Mouse (Mus musculus): ENCODE measurements around the gene Cyp2d10.
"Not testable (repeated sequence)": the region's sequence is repeated elsewhere in the genome, so short reads cannot be mapped to it uniquely, and the experiment has no call there.

The Cyp2d10 gene

DNA sequence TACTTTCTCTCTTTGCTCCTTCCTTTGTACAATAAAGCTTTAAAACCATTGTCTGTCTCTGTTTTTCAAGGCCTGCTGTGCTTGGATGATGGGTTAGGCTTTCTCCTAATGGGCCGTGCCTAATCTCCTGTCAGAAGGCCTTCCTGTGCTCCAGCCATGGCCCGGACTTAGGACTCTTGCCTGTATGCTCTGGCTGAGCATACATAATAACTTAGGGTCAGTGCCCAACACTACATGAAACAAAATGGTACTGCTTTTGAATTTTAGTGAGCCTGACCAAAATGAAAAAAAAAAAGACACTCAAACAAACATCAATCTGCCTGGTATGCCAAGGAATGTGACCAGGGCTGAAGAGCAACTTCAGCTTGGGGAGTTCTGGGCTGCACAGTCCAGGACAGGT lies 5.5 kb downstream of the Cyp2d10 start:
- no peak for DNase-seq (ENCODE audit: low spot score in 2 of 2)

DNA sequence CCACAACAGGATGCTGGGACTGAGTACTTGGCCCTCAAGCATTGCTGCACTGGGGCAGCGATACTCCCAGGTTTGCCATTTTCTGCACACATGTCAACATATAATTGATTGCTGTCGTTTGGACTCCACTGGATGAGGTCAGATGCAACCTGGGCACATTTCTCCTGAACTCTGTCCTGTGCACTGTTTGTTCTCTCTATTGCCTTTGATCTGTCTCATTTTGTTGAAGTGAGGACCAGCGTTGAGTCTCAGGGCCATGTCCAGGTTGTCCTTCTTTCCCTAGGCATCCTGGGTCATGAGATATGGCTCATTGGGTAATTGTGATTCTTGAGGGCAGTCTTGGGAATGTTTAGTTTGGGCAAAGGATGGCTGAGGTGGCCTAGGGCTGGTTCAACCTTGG lies 11.0 kb downstream of the Cyp2d10 start:
- DNase-seq (ENCODE audit: low spot score in 2 of 2): not testable (repeated sequence)

GRCm38 (mm10) chr15:82393922-82394321 lies 13.1 kb downstream of the Cyp2d10 start, which contains the start of gene Cyp2d11:
Gene Cyp2d11, minus strand, starts transcription at chr15:82394022.
- not testable (repeated sequence) for DNase-seq (ENCODE audit: low spot score in 2 of 2)

DNA sequence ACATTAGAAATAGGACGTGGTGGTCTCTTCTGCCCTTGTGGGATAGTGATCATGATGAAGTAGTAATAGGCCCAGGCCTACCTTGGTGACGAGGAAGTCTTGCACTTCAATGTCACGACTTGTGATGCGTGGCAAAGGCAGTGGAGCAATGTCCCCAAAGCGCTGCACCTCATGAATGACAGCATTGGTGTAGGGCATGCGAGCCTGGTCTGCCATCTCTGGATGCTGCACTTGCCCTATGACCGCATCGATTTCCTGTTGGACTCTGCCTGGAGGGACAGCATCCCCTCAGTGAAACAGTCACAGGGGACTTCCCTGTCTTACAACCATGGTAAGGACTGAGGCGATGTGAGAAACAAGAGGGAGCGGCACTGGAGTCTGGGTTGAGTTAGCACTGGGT lies 17.1 kb downstream of the Cyp2d10 start:
- not testable (repeated sequence) for DNase-seq (ENCODE audit: low spot score in 2 of 2)

DNA sequence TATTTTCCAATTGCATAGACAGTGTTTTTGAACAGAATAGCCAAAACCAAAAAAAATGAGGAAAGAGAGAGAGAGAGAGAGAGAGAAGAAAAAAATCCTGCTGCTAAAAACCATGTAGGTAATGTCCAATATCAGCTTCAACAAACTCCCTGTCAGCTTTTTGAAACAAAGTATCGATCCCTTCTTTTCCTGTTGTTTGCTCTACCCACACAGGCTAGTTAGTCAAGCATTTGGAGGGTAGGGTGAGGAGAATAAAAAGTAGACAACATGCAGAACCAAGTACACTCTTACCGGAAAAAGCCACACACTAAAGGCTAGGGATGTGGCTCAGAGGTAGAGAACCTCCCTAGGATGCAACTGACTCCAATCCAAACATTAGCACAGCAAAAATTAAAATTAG lies 21.3 kb downstream of the Cyp2d10 start:
- DNase-seq (ENCODE audit: low spot score in 2 of 2): no peak

DNA sequence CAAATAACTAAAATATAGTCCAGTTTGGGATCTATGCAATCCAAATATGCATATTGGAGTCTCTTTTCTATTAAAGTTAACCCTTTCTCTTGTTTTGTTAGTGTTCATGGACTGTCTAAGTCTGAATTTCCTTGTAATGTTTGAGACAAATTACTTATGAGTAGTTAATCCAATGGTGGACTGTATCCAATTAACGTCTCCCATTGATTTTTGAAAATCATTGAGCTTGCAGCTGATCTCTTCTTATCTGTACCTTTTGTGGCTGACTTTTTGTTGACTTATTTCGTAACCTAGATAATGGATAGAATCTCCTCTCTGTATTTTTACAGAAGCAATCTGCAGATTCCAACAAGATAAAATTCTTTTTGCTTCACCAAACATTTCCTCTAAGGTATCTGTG lies 24.6 kb downstream of the Cyp2d10 start:
- DNase-seq (ENCODE audit: low spot score in 2 of 2): no peak

DNA sequence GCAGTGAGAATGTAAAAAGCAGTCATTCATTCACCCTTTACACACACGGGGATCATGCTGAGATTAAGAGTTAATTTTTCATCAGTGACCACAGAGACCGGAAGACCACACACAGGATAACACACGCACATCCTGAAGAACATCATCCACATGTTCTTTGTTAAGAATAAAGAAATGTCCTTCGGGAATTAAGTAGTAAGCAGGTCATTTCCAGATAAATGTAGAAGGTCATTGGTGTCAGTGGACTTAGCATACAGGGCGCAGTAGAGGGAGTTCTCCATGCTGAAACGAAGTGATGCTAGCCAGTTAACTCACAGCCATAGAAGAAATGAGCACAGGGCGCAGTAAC lies 26.3 kb downstream of the Cyp2d10 start:
- DNase-seq (ENCODE audit: low spot score in 2 of 2): no peak

DNA sequence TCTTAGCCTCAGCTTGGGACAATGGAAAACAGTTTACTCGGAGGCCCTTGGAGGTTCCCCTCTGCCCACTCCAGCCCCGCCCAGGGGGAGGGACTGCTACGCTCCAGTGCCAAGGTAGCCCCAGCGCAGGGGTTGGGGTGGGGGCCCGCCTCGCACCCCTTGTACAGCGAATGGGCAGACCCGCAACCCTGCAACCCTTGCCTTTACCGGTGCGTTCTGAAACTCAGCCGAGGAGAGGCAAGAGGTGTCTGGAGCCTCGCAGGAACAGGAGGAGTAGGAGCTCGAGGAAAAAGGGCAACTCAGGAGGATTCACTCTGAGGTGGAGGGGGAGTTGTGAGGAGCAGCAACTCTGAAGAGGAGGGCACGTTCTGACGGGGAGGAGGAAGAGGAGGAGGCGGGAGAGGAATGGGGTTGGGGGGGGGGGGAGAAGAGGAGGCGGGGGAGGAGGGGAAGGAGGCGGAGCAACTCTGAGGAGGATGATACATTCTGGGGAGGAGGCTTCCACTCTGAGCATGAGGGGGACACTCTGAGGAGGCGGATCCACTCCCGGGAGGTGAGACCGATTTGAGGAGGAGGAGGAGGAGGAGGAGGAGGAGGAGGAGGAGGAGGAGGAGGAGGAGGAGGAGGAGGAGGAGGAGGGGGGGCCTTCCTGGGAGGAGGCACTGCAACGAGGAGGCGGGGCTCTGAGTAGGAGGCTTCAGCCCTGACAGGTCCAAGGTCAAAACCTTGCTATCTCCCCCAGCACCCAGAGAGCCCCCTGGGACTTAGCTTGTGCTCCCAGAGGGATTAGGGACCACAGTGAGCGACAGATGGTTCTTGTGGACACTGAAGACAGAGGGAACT lies 26.9 kb downstream of the Cyp2d10 start, which contains the start of gene Cyp2d22:
Gene Cyp2d22 (minus strand): TSS at position 390 of the 843 bp plus-strand sequence.
- peak in 1 of 2 experiments; percentile 26 for DNase-seq (ENCODE audit: low spot score in 2 of 2)

GRCm38 (mm10) chr15:82379511-82379870 lies 27.5 kb downstream of the Cyp2d10 start:
- DNase-seq (ENCODE audit: low spot score in 2 of 2): no peak

GRCm38 (mm10) chr15:82378261-82379180 lies 28.5 kb downstream of the Cyp2d10 start:
- no peak for DNase-seq (ENCODE audit: low spot score in 2 of 2)

DNA sequence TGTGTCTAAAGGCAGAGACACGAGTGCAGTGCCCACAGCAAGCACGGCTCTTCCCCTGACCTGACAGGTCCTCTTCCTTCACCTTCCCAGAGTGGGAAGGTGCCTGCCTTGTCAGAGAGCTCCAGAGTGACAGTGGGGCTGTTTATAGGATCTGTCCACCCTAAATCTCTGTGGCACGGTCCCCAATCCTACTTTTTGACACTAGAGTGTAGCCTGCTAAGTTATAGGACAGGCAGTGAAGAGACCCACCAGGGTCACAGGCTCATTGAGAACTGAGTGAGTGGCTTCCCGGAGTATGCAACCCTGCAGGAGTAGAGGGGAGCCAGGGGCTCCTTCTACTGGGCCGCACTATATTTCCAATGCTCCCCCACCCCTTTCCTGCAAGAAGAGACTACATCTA lies 29.3 kb downstream of the Cyp2d10 start:
- no peak for DNase-seq (ENCODE audit: low spot score in 2 of 2)

GRCm38 (mm10) chr15:82376393-82377138 lies 30.4 kb downstream of the Cyp2d10 start:
- DNase-seq (ENCODE audit: low spot score in 2 of 2): no peak

DNA sequence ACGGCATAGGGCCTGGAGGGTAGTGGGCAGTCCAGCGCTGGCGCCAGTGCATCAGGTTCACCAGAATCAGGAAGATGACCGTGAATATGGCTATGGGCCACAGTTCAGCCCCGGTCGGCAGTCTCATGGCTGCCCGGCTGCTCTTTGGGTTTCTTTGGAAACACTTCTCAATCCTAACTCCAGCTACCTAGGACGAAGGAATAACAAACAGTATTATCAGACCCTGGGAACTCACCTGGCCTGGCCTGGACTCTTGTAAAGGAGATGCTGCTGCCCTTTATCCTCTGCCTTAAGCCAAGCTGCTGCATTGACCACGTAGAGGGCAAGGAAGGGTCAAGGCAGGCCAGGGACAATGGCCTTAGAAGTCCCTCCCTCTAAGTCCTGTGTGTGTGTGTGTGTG lies 31.1 kb downstream of the Cyp2d10 start:
- no peak for DNase-seq (ENCODE audit: low spot score in 2 of 2)

DNA sequence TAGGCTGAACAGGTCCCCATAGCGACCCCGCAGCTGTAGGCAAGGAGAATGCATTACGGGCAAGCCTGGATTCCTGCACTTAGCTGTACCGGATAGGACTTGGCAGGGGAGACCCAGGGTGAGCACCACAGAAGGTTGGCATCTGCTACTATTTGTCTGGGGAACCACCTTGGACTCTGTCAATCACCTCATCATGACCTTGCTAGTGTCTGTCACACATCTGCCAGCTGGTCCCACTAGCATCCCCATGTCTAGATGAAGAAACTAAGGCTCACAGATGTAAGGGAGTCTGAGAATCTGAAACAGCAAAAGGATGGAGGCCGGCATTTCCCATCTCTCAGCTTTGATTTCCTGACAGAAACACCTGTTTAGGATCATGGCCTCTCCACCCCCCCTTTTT lies 32.6 kb downstream of the Cyp2d10 start:
- DNase-seq (ENCODE audit: low spot score in 2 of 2): no peak

DNA sequence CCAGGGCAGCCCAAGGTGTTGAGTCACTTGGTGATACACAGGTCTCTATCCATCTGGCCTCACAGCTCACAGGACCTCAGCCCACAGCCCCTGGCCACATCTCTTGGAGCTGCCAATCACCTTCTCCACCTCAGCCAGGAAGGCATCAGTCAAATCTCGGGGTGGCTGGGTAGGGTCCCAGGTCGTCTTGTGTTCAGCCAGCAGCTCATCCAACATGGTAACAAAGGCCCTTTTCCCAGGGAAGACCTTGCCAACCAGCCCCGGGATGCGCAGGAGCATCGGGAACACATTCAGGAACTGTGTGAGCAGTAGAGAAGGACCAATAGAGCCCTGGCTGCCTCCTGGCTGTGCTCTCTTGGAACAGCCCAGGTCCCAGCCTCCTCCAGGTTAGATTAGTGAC lies 34.0 kb downstream of the Cyp2d10 start:
- DNase-seq (ENCODE audit: low spot score in 2 of 2): no peak

DNA sequence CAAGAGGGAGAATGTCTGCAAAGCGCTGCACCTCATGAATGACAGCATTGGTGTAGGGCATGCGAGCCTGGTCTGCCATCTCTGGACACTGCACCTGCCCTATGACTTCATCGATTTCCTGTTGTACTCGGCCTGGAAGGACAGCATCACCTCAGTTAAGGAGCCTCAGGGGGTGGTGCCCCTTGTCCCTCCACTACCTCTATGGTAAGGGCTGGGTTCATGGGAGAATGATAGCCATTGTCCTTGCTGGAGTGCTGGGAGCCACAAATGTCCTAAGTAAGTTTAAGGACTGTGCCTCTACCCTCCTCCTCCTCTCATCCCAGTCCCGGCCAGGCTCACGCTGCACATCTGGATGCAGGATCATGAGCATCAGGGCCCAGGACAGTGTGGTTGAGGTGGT lies 34.5 kb downstream of the Cyp2d10 start:
- DNase-seq (ENCODE audit: low spot score in 2 of 2): no peak

GRCm38 (mm10) chr15:82368851-82369250 lies 38.1 kb downstream of the Cyp2d10 start:
- DNase-seq (ENCODE audit: low spot score in 2 of 2): no peak

DNA sequence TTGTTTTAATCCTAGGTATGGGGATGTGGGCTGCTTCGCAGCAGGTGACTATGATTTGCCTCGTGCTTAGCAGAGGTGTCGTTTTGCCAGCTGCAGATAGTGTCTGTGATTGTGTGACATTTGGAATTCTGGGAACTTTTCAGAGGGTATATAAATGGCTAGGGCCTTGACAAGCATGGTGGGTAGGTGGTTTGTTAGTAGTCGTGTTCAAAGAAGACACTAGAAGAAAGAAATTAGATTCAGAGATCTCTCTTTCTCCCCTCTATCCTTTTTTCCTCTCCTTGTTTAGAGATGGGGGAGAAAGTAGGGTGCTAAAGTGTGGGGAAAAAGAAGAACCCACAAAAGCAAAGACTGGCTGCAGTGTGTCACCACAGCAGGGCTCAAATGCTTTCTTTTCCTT lies 38.8 kb downstream of the Cyp2d10 start:
- DNase-seq (ENCODE audit: low spot score in 2 of 2): no peak

DNA sequence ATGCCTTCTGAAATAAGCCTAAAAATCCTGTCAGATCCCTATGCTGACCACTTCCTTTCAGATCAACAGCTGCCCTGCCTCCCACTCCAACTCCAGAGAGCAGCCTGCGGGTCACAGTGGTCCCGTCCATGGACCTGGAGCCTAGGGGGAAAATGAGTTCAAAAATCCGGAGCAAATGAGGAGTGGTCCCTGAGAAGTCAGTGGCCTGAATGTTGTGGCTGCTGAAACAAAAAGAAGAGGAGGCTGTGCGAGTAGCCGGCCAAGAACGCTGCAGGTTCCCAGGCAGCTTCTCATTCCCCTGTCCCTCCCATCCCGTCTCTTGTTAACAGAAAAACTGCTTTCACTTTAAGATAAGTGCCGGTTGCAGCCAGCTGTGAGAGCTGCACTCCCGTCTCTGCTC lies 42.4 kb downstream of the Cyp2d10 start:
- DNase-seq (ENCODE audit: low spot score in 2 of 2): not testable (repeated sequence)

- DNase-seq (ENCODE audit: low spot score in 2 of 2): not testable (repeated sequence)
These were observed 43.2 kb downstream of the Cyp2d10 start for GRCm38 (mm10) chr15:82363801-82364200.

DNA sequence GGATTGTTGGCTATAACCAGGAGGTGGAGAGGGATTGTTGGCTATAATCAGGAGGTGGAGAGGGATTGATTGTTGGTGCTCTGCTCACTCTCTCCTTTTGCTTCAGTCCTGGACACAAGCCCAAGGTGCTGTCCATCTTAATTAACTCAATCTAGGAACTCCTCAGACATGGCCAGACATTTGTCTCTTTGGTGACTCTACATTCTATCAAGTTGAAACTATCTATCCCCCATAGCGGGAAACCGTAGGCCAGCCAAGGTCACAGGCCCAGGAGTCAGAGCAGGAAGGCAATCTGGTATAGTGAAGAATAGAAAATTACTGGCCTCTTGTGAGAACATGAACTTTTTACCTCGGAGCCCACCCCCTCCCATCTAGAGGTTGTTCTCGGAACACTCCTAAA lies 44.8 kb downstream of the Cyp2d10 start:
- peak in 1 of 2 experiments; percentile 2 for DNase-seq (ENCODE audit: low spot score in 2 of 2)

GRCm38 (mm10) chr15:82361459-82362018 lies 45.5 kb downstream of the Cyp2d10 start:
- peak in 1 of 2 experiments; percentile 8 for DNase-seq (ENCODE audit: low spot score in 2 of 2)

Measured in frontal cortex, postnatal 10 days (tissue).